Mouse (Mus musculus): ENCODE measurements at regions not wholly inside any gene's neighbourhood (a gene's known extent, or its start where the extent isn't known, plus 50 kb on each side); places are given as distances from the start of the nearest gene placed in this dataset.

DNA sequence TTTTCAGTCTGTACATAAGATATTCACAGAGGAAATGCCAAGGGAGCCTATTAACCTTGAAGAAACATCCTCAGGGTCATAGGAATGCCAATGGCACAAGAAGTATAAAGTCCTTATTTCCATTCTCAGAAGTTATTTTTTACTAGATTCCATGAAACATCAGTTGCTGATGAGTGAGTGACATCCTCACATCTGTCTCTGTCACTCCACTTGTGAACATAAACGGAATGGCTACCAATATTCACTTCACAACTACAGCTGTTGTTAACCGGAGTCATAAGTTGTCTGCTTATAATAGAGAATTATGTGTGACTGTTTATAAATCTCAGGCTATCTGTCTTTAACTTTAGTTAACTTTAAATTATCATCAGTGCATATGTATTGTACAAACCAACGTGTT is 278.0 kb upstream of the Mctp2 start:
- no peak for TF ChIP-seq CTCF (IDR thresholded peaks at IDR 0.05; ENCODE audit: low read depth, low read length)
- TF ChIP-seq POLR2A (IDR thresholded peaks at IDR 0.05; ENCODE audit: insufficient read depth, low read length) = no peak
- TF ChIP-seq EP300 (IDR thresholded peaks at IDR 0.05; ENCODE audit: insufficient read depth, low read depth, low read length) = no peak
